Mouse (Mus musculus) stomach, embryonic 14.5 days (tissue): ENCODE results near the gene Sorbs1. TPM values are rescaled to one million over a fixed set of nuclear protein-coding genes. Genes with fewer than 3 reads are reported as not detected.
"Not testable (repeated sequence)": the region's sequence is repeated elsewhere in the genome, so short reads cannot be mapped to it uniquely, and the experiment has no call there.

Source experiments
- ATAC-seq: fragments of 200-750 bp; cut with Nextera tagmentation; 2 replicates; pipeline ENCODE4 v1.8.0; 2017; ENCODE audit warnings: low read depth, moderate TSS enrichment; ENCODE audit not compliant: insufficient number of reproducible peaks, insufficient read depth, low FRiP score
- H3K27ac ChIP-seq: fragments of 300-500 bp; sonication (generic); 2 replicates; pipeline ENCODE4 v1.5.1; 2014; ENCODE audit warnings: mild to moderate bottlenecking, low read length, moderate library complexity, mixed read lengths
- H3K27me3 ChIP-seq: fragments of 300-500 bp; sonication (generic); 2 replicates; pipeline ENCODE4 v1.6.1; 2014; ENCODE audit warnings: low read length, control low read depth, mixed read lengths; ENCODE audit not compliant: control insufficient read depth, insufficient read depth
- H3K36me3 ChIP-seq: fragments of 300-500 bp; sonication (generic); 2 replicates; pipeline ENCODE4 v1.6.1; 2014; ENCODE audit warnings: mild to moderate bottlenecking, control low read depth, low read length, moderate library complexity, mixed read lengths; ENCODE audit not compliant: control insufficient read depth, insufficient read depth
- H3K4me1 ChIP-seq: fragments of 300-500 bp; sonication (generic); 2 replicates; pipeline ENCODE4 v1.6.1; 2014; ENCODE audit warnings: low read length, control low read depth, mixed read lengths; ENCODE audit not compliant: control insufficient read depth, insufficient read depth
- H3K4me2 ChIP-seq: fragments of 300-500 bp; sonication (generic); replicated peaks from 2 replicates; pipeline ENCODE4 v1.6.1; 2014; ENCODE audit warnings: low read depth, low read length, control low read depth
- H3K4me3 ChIP-seq: fragments of 300-500 bp; sonication (generic); 2 replicates; pipeline ENCODE4 v1.5.1; 2014; ENCODE audit warnings: low read depth, low read length, control low read depth
- H3K9ac ChIP-seq: fragments of 300-500 bp; sonication (generic); replicated peaks from 2 replicates; pipeline ENCODE4 v1.6.1; 2014; ENCODE audit warnings: low read depth, mild to moderate bottlenecking, control low read depth, low read length, moderate library complexity, mixed read lengths
- H3K9me3 ChIP-seq: fragments of 300-500 bp; sonication (generic); 2 replicates; pipeline ENCODE4 v1.6.1; 2016; ENCODE audit warnings: low read depth, low read length, control low read depth; ENCODE audit not compliant: control insufficient read depth
- WGBS: fragments of 180-500 bp; shearing (Covaris S2); extraction: QIAGEN DNeasy Blood & Tissue Kit; methylation state at CpG from one replicate; pipeline ENCODE4 v1.1.7; 2014; 5-methylcytosine and 5-hydroxymethylcytosine counted together
- polyA plus RNA-seq: library from polyadenylated mRNA; unstranded; fragments of >200 nt; fragmentation: Nextera tagmentation; extraction: Ambion mirVana; gene quantifications from 2 replicates; pipeline ENCODE4 v1.2.1, GENCODE M21; 2014

Gene Sorbs1
- 84.0 and 89.5 TPM in 2 replicates for polyA plus RNA-seq

GRCm38 (mm10) chr19:40513632-40514078 is at the start of gene Sorbs1:
Sorbs1 (minus strand) TSS chr19:40513779.
- Histone ChIP-seq H3K9ac (peak within 1 kb of the TSS; percentile 59), H3K4me2 (peak within 1 kb of the TSS; percentile 61), H3K36me3 (no peaks in the 10 kb centered on the region), H3K27ac (peak within 1 kb of the TSS; percentile 82), H3K4me3 (peak within 1 kb of the TSS; percentile 68), H3K4me1 (0 out of 2 replicates have a peak, but pooled peaks cover 5% of the 10 kb centered on the region), H3K27me3 (no peaks in the 10 kb centered on the region), H3K9me3 (no peaks in the 10 kb centered on the region)
- peak; percentile 99 for ATAC-seq
- under 1% methylated on average over 51 of the region's 51 CpGs for WGBS

GRCm38 (mm10) chr19:40561521-40561920 is 47.9 kb upstream of the Sorbs1 start:
- H3K4me1 ChIP-seq, H3K4me2 ChIP-seq, H3K9me3 ChIP-seq, H3K27ac ChIP-seq, H3K9ac ChIP-seq, H3K4me3 ChIP-seq, ATAC-seq, H3K27me3 ChIP-seq: not testable (repeated sequence)
- H3K36me3 ChIP-seq: peaks cover 56% of the 10 kb centered on the region
- WGBS: 71% methylated on average over 11 of the region's 31 CpGs

- peaks cover 31% of the 10 kb centered on the region for H3K36me3 ChIP-seq
Measured at GRCm38 (mm10) chr19:40556029-40556428, 42.5 kb upstream of the Sorbs1 start.

DNA sequence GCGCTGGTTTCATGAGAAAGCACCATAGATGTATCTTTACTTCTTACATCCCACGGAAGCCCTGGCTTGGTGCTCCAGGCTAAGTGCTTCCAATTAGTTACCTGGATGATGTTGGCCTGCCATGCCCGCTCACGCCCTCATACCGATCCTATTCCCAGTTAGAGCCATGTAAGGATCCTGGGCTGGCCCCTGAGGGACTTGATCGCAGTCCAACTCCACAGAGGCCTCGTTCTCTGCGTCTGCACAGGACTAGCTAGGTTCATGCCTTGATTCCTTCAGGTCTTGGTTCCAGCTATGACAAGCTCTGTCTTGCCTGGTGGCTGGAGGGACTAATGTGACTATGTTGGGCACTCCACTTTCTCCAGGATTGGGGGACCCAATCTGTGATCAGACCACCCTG is 41.6 kb upstream of the Sorbs1 start:
- no peak for ATAC-seq
- Histone ChIP-seq H3K9me3 (no peaks in the 10 kb centered on the region), H3K9ac (no peak overlapping the region)

More at GRCm38 (mm10) chr19:40556029-40556428, 42.5 kb upstream of the Sorbs1 start:
- Histone ChIP-seq H3K27me3 (no peaks in the 10 kb centered on the region), H3K4me1 (0 out of 2 replicates have a peak, but pooled peaks cover 10% of the 10 kb centered on the region), H3K4me2 (no peak overlapping the region), H3K9me3 (no peaks in the 10 kb centered on the region), H3K9ac (no peak overlapping the region), H3K27ac (no peak overlapping the region), H3K4me3 (no peak overlapping the region)
- 80% methylated on average over 7 of the region's 7 CpGs for WGBS
- no peak for ATAC-seq

GRCm38 (mm10) chr19:40554343-40554742 is 40.8 kb upstream of the Sorbs1 start:
- Histone ChIP-seq H3K4me1 (0 out of 2 replicates have a peak, but pooled peaks cover 13% of the 10 kb centered on the region), H3K9ac (no peak overlapping the region), H3K27me3 (no peaks in the 10 kb centered on the region), H3K27ac (peak overlapping the region; percentile 52; the same call in 1 of the 2 replicates), H3K36me3 (peaks cover 31% of the 10 kb centered on the region), H3K9me3 (no peaks in the 10 kb centered on the region), H3K4me2 (no peak overlapping the region), H3K4me3 (no peak overlapping the region)
- WGBS: 72% methylated on average over 11 of the region's 11 CpGs
- ATAC-seq: 0 out of 2 replicates have a peak, but pooled peaks have one; percentile 1

More for the DNA sequence above, 41.6 kb upstream of the Sorbs1 start:
- H3K4me1 ChIP-seq: 0 out of 2 replicates have a peak, but pooled peaks cover 10% of the 10 kb centered on the region
- no peaks in the 10 kb centered on the region for H3K27me3 ChIP-seq
- no peak overlapping the region for H3K27ac ChIP-seq
- H3K36me3 ChIP-seq: peaks cover 31% of the 10 kb centered on the region
- no peak overlapping the region for H3K4me2 ChIP-seq
- H3K4me3 ChIP-seq: no peak overlapping the region
- WGBS: 96% methylated on average over 8 of the region's 8 CpGs

- peak; percentile 11; the same call in 1 of the 2 replicates for ATAC-seq
- Histone ChIP-seq H3K4me2 (no peak overlapping the region), H3K4me1 (0 out of 2 replicates have a peak, but pooled peaks cover 13% of the 10 kb centered on the region), H3K27me3 (no peaks in the 10 kb centered on the region), H3K4me3 (no peak overlapping the region), H3K9ac (no peak overlapping the region), H3K27ac (no peak overlapping the region; the same call in 1 of the 2 replicates), H3K9me3 (no peaks in the 10 kb centered on the region), H3K36me3 (peaks cover 31% of the 10 kb centered on the region)
- WGBS: 64% methylated on average over 6 of the region's 6 CpGs
Measured at GRCm38 (mm10) chr19:40553849-40554248, 40.3 kb upstream of the Sorbs1 start.

- Histone ChIP-seq H3K36me3 (peaks cover 31% of the 10 kb centered on the region), H3K9ac (no peak overlapping the region), H3K27me3 (no peaks in the 10 kb centered on the region), H3K4me3 (no peak overlapping the region), H3K9me3 (no peaks in the 10 kb centered on the region), H3K4me2 (no peak overlapping the region), H3K4me1 (0 out of 2 replicates have a peak, but pooled peaks cover 13% of the 10 kb centered on the region), H3K27ac (no peak overlapping the region)
- ATAC-seq: peak; percentile 34; the same call in 1 of the 2 replicates
- 89% methylated on average over 14 of the region's 14 CpGs for WGBS
Measured at GRCm38 (mm10) chr19:40553014-40553789, 39.6 kb upstream of the Sorbs1 start.

- 49% methylated on average over 6 of the region's 6 CpGs for WGBS
- Histone ChIP-seq H3K27me3 (no peaks in the 10 kb centered on the region), H3K36me3 (peaks cover 11% of the 10 kb centered on the region; the same call in 1 of the 2 replicates), H3K4me1 (0 out of 2 replicates have a peak, but pooled peaks cover 12% of the 10 kb centered on the region), H3K4me3 (no peak overlapping the region), H3K4me2 (no peak overlapping the region), H3K9me3 (no peaks in the 10 kb centered on the region), H3K27ac (peak overlapping the region; percentile 45; the same call in 1 of the 2 replicates), H3K9ac (no peak overlapping the region)
- no peak for ATAC-seq
Measured at GRCm38 (mm10) chr19:40549516-40550135, 36.0 kb upstream of the Sorbs1 start.
